Mouse (Mus musculus): ENCODE data around the gene Optc. TPM values are rescaled to one million over a fixed set of nuclear protein-coding genes. Genes with fewer than 3 reads are reported as not detected.

The Optc gene
- polyA plus RNA-seq, 1 experiment from 2014 or later, result 0.27 TPM

GRCm38 (mm10) chr1:133923071-133923470, 15.3 kb upstream of the Optc start:
- H3K9ac ChIP-seq (ENCODE audit: low read length), result no peak overlapping the region
- H3K4me1 ChIP-seq (ENCODE audit: control insufficient read depth, insufficient read depth, low read length), result 0 out of 2 replicates have a peak, but pooled peaks cover 7% of the 10 kb centered on the region
- no peaks in the 10 kb centered on the region for H3K36me3 ChIP-seq (ENCODE audit: control insufficient read depth, insufficient read depth, low read length)
- no peak for ATAC-seq (ENCODE audit: insufficient number of reproducible peaks, low FRiP score, low TSS enrichment, low read depth)
- H3K4me2 ChIP-seq (ENCODE audit: low read depth, severe bottlenecking), result no peak overlapping the region
- no peaks in the 10 kb centered on the region for H3K27me3 ChIP-seq (ENCODE audit: control insufficient read depth, insufficient read depth, low read length)
- H3K9me3 ChIP-seq (ENCODE audit: control insufficient read depth, low read length), result no peaks in the 10 kb centered on the region
- no peak overlapping the region for H3K4me3 ChIP-seq (ENCODE audit: low read depth, low read length)
- WGBS, result 94% methylated on average over 5 of the region's 5 CpGs
- no peak for DNase-seq (ENCODE audit: low spot score)
- H3K27ac ChIP-seq (replicated peaks; ENCODE audit: low read depth, low read length), result no peak overlapping the region

GRCm38 (mm10) chr1:133921304-133921751, 13.5 kb upstream of the Optc start, which contains the start of gene Prelp:
Gene Prelp (minus strand): TSS chr1:133921414.
- WGBS, result 20% methylated on average over 8 of the region's 8 CpGs
- H3K36me3 ChIP-seq (ENCODE audit: control insufficient read depth, insufficient read depth, low read length), result no peaks in the 10 kb centered on the region
- H3K27ac ChIP-seq (replicated peaks; ENCODE audit: low read depth, low read length), result peak within 1 kb of the TSS; percentile 36; the same call in 1 of the 2 replicates
- 0 out of 2 replicates have a peak, but pooled peaks cover 10% of the 10 kb centered on the region for H3K4me1 ChIP-seq (ENCODE audit: control insufficient read depth, insufficient read depth, low read length)
- no peak within 1 kb of the TSS for H3K4me2 ChIP-seq (ENCODE audit: low read depth, severe bottlenecking)
- peak within 1 kb of the TSS; percentile 17; the same call in 1 of the 2 replicates for H3K9ac ChIP-seq (ENCODE audit: low read length)
- no peaks in the 10 kb centered on the region for H3K9me3 ChIP-seq (ENCODE audit: control insufficient read depth, low read length)
- H3K27me3 ChIP-seq (ENCODE audit: control insufficient read depth, insufficient read depth, low read length), result no peaks in the 10 kb centered on the region
- DNase-seq (ENCODE audit: low spot score), result no peak
- ATAC-seq (ENCODE audit: insufficient number of reproducible peaks, low FRiP score, low TSS enrichment, low read depth), result no peak; the same call in 1 of the 2 replicates
- H3K4me3 ChIP-seq (ENCODE audit: low read depth, low read length), result no peak within 1 kb of the TSS

- H3K4me1 ChIP-seq (ENCODE audit: control insufficient read depth, insufficient read depth, low read length), result 0 out of 2 replicates have a peak, but pooled peaks cover 10% of the 10 kb centered on the region
- H3K4me2 ChIP-seq (ENCODE audit: low read depth, severe bottlenecking), result no peak overlapping the region
- no peak for ATAC-seq (ENCODE audit: insufficient number of reproducible peaks, low FRiP score, low TSS enrichment, low read depth)
- H3K9ac ChIP-seq (ENCODE audit: low read length), result no peak overlapping the region
- H3K27ac ChIP-seq (replicated peaks; ENCODE audit: low read depth, low read length), result no peak overlapping the region
- no peak for DNase-seq (ENCODE audit: low spot score)
- 53% methylated on average over 3 of the region's 3 CpGs for WGBS
- H3K4me3 ChIP-seq (ENCODE audit: low read depth, low read length), result no peak overlapping the region
- H3K36me3 ChIP-seq (ENCODE audit: control insufficient read depth, insufficient read depth, low read length), result no peaks in the 10 kb centered on the region
- H3K9me3 ChIP-seq (ENCODE audit: control insufficient read depth, low read length), result no peaks in the 10 kb centered on the region
- no peaks in the 10 kb centered on the region for H3K27me3 ChIP-seq (ENCODE audit: control insufficient read depth, insufficient read depth, low read length)
Measured at GRCm38 (mm10) chr1:133920876-133921275, 13.1 kb upstream of the Optc start.

GRCm38 (mm10) chr1:133920401-133920800, 12.6 kb upstream of the Optc start:
- H3K9ac ChIP-seq (ENCODE audit: low read length), result no peak overlapping the region
- H3K4me1 ChIP-seq (ENCODE audit: control insufficient read depth, insufficient read depth, low read length), result 0 out of 2 replicates have a peak, but pooled peaks cover 10% of the 10 kb centered on the region
- no peaks in the 10 kb centered on the region for H3K36me3 ChIP-seq (ENCODE audit: control insufficient read depth, insufficient read depth, low read length)
- DNase-seq (ENCODE audit: low spot score) (no peak), ATAC-seq (ENCODE audit: insufficient number of reproducible peaks, low FRiP score, low TSS enrichment, low read depth) (no peak)
- no peak overlapping the region for H3K27ac ChIP-seq (replicated peaks; ENCODE audit: low read depth, low read length)
- H3K9me3 ChIP-seq (ENCODE audit: control insufficient read depth, low read length), result no peaks in the 10 kb centered on the region
- H3K4me2 ChIP-seq (ENCODE audit: low read depth, severe bottlenecking), result no peak overlapping the region
- no peaks in the 10 kb centered on the region for H3K27me3 ChIP-seq (ENCODE audit: control insufficient read depth, insufficient read depth, low read length)
- 79% methylated on average over 3 of the region's 3 CpGs for WGBS
- H3K4me3 ChIP-seq (ENCODE audit: low read depth, low read length), result no peak overlapping the region

- Histone ChIP-seq H3K36me3 (ENCODE audit: control insufficient read depth, insufficient read depth, low read length) (no peaks in the 10 kb centered on the region), H3K9ac (ENCODE audit: low read length) (no peak overlapping the region), H3K27me3 (ENCODE audit: control insufficient read depth, insufficient read depth, low read length) (no peaks in the 10 kb centered on the region), H3K9me3 (ENCODE audit: control insufficient read depth, low read length) (no peaks in the 10 kb centered on the region), H3K4me3 (ENCODE audit: low read depth, low read length) (no peak overlapping the region), H3K4me2 (ENCODE audit: low read depth, severe bottlenecking) (no peak overlapping the region; the same call in 1 of the 2 replicates), H3K4me1 (ENCODE audit: control insufficient read depth, insufficient read depth, low read length) (0 out of 2 replicates have a peak, but pooled peaks cover 10% of the 10 kb centered on the region), H3K27ac (replicated peaks; ENCODE audit: low read depth, low read length) (no peak overlapping the region)
- ATAC-seq (ENCODE audit: insufficient number of reproducible peaks, low FRiP score, low TSS enrichment, low read depth) (no peak), DNase-seq (ENCODE audit: low spot score) (no peak)
- 51% methylated on average over 6 of the region's 6 CpGs for WGBS
Measured at GRCm38 (mm10) chr1:133918088-133918470, 10.3 kb upstream of the Optc start.

GRCm38 (mm10) chr1:133917456-133918087, 9.8 kb upstream of the Optc start:
- no peaks in the 10 kb centered on the region for H3K9me3 ChIP-seq (ENCODE audit: control insufficient read depth, low read length)
- no peak overlapping the region; the same call in 1 of the 2 replicates for H3K4me2 ChIP-seq (ENCODE audit: low read depth, severe bottlenecking)
- no peak for ATAC-seq (ENCODE audit: insufficient number of reproducible peaks, low FRiP score, low TSS enrichment, low read depth)
- no peak overlapping the region for H3K27ac ChIP-seq (replicated peaks; ENCODE audit: low read depth, low read length)
- DNase-seq (ENCODE audit: low spot score), result peak; percentile 30
- H3K4me1 ChIP-seq (ENCODE audit: control insufficient read depth, insufficient read depth, low read length), result 0 out of 2 replicates have a peak, but pooled peaks cover 10% of the 10 kb centered on the region
- H3K4me3 ChIP-seq (ENCODE audit: low read depth, low read length), result no peak overlapping the region
- H3K36me3 ChIP-seq (ENCODE audit: control insufficient read depth, insufficient read depth, low read length), result no peaks in the 10 kb centered on the region
- no peak overlapping the region for H3K9ac ChIP-seq (ENCODE audit: low read length)
- H3K27me3 ChIP-seq (ENCODE audit: control insufficient read depth, insufficient read depth, low read length), result no peaks in the 10 kb centered on the region
- 28% methylated on average over 11 of the region's 11 CpGs for WGBS

GRCm38 (mm10) chr1:133915723-133916355, 8.0 kb upstream of the Optc start:
- H3K4me1 ChIP-seq (ENCODE audit: control insufficient read depth, insufficient read depth, low read length), result 0 out of 2 replicates have a peak, but pooled peaks cover 4% of the 10 kb centered on the region
- no peaks in the 10 kb centered on the region for H3K9me3 ChIP-seq (ENCODE audit: control insufficient read depth, low read length)
- no peak overlapping the region for H3K9ac ChIP-seq (ENCODE audit: low read length)
- H3K4me2 ChIP-seq (ENCODE audit: low read depth, severe bottlenecking), result no peak overlapping the region
- DNase-seq (ENCODE audit: low spot score), result no peak
- H3K36me3 ChIP-seq (ENCODE audit: control insufficient read depth, insufficient read depth, low read length), result no peaks in the 10 kb centered on the region
- no peak overlapping the region for H3K27ac ChIP-seq (replicated peaks; ENCODE audit: low read depth, low read length)
- WGBS, result 70% methylated on average over 8 of the region's 8 CpGs
- H3K4me3 ChIP-seq (ENCODE audit: low read depth, low read length), result no peak overlapping the region
- H3K27me3 ChIP-seq (ENCODE audit: control insufficient read depth, insufficient read depth, low read length), result no peaks in the 10 kb centered on the region
- ATAC-seq (ENCODE audit: insufficient number of reproducible peaks, low FRiP score, low TSS enrichment, low read depth), result no peak

- no peak overlapping the region for H3K4me2 ChIP-seq (ENCODE audit: low read depth, severe bottlenecking)
- 82% methylated on average over 13 of the region's 13 CpGs for WGBS
- no peak for DNase-seq (ENCODE audit: low spot score)
- no peaks in the 10 kb centered on the region for H3K27me3 ChIP-seq (ENCODE audit: control insufficient read depth, insufficient read depth, low read length)
- no peak overlapping the region for H3K4me3 ChIP-seq (ENCODE audit: low read depth, low read length)
- no peak overlapping the region for H3K27ac ChIP-seq (replicated peaks; ENCODE audit: low read depth, low read length)
- no peaks in the 10 kb centered on the region for H3K9me3 ChIP-seq (ENCODE audit: control insufficient read depth, low read length)
- ATAC-seq (ENCODE audit: insufficient number of reproducible peaks, low FRiP score, low TSS enrichment, low read depth), result no peak
- H3K4me1 ChIP-seq (ENCODE audit: control insufficient read depth, insufficient read depth, low read length), result 0 out of 2 replicates have a peak, but pooled peaks cover 4% of the 10 kb centered on the region
- H3K9ac ChIP-seq (ENCODE audit: low read length), result no peak overlapping the region
- no peaks in the 10 kb centered on the region for H3K36me3 ChIP-seq (ENCODE audit: control insufficient read depth, insufficient read depth, low read length)
Measured at GRCm38 (mm10) chr1:133915115-133915514, 7.3 kb upstream of the Optc start.
